Mouse (Mus musculus) large intestine, adult 2 months (tissue): ENCODE results near the gene Bola2. TPM values are rescaled to one million over a fixed set of nuclear protein-coding genes. Genes with fewer than 3 reads are reported as not detected.

Experiments
- DNase-seq: peaks from one replicate; pipeline ENCODE4 v3.0.0-alpha.2; 2012; ENCODE audit warnings: low read depth, low spot score
- WGBS: fragments of 180-500 bp; shearing (Covaris S2); methylation state at CpG from one replicate; pipeline ENCODE4 v1.1.7; 2018; 5-methylcytosine and 5-hydroxymethylcytosine counted together
- polyA plus RNA-seq: library from polyadenylated mRNA; depleted of rRNA; stranded (reverse); fragments of >200 nt; gene quantifications from 2 replicates; pipeline ENCODE4 v1.2.3, GENCODE M21; 2012; rRNA removed

The Bola2 gene
- polyA plus RNA-seq, result 49.0 and 63.3 TPM in 2 replicates

- under 1% methylated on average over 31 of the region's 31 CpGs for WGBS
- DNase-seq, result no peak
Measured at GRCm38 (mm10) chr7:126695210-126695611, at the start of gene Bola2. Gene Bola2 (plus strand): TSS chr7:126695401.

- no peak for DNase-seq
- WGBS, result 54% methylated on average over 5 of the region's 5 CpGs
Measured at GRCm38 (mm10) chr7:126645708-126646107, 49.5 kb upstream of the Bola2 start.

- DNase-seq, result no peak
- 77% methylated on average over 4 of the region's 4 CpGs for WGBS
Measured at GRCm38 (mm10) chr7:126648486-126648885, 46.7 kb upstream of the Bola2 start.

- 1% methylated on average over 57 of the region's 57 CpGs for WGBS
- no peak for DNase-seq
Measured at GRCm38 (mm10) chr7:126649231-126650051, 45.8 kb upstream of the Bola2 start, which contains the start of gene Sgf29. Gene Sgf29 (plus strand): TSS chr7:126649309.

GRCm38 (mm10) chr7:126650852-126651251 is 44.3 kb upstream of the Bola2 start:
- DNase-seq, result no peak
- WGBS, result 35% methylated on average over 2 of the region's 2 CpGs

GRCm38 (mm10) chr7:126653991-126654390 is 41.2 kb upstream of the Bola2 start:
- no peak for DNase-seq
- 62% methylated on average over 2 of the region's 2 CpGs for WGBS

GRCm38 (mm10) chr7:126655695-126656094 is 39.5 kb upstream of the Bola2 start:
- 90% methylated on average over 3 of the region's 3 CpGs for WGBS
- no peak for DNase-seq

GRCm38 (mm10) chr7:126657522-126657921 is 37.7 kb upstream of the Bola2 start:
- WGBS, result 30% methylated on average over 1 of the region's 1 CpGs
- DNase-seq, result no peak

GRCm38 (mm10) chr7:126659771-126660170 is 35.4 kb upstream of the Bola2 start:
- no peak for DNase-seq
- WGBS, result 90% methylated on average over 3 of the region's 3 CpGs

- no peak for DNase-seq
- WGBS, result 36% methylated on average over 8 of the region's 8 CpGs
Measured at GRCm38 (mm10) chr7:126663646-126664045, 31.6 kb upstream of the Bola2 start.

- 25% methylated on average over 3 of the region's 3 CpGs for WGBS
- no peak for DNase-seq
Measured at GRCm38 (mm10) chr7:126665269-126665668, 29.9 kb upstream of the Bola2 start.

- WGBS, result 33% methylated on average over 9 of the region's 9 CpGs
Measured at GRCm38 (mm10) chr7:126667495-126668090, 27.6 kb upstream of the Bola2 start.

GRCm38 (mm10) chr7:126668452-126668851 is 26.7 kb upstream of the Bola2 start:
- WGBS, result 41% methylated on average over 5 of the region's 5 CpGs
- no peak for DNase-seq

More at GRCm38 (mm10) chr7:126667495-126668090, 27.6 kb upstream of the Bola2 start:
- no peak for DNase-seq

- 78% methylated on average over 3 of the region's 3 CpGs for WGBS
- no peak for DNase-seq
Measured at GRCm38 (mm10) chr7:126670152-126670551, 25.0 kb upstream of the Bola2 start.

- no peak for DNase-seq
- 72% methylated on average over 9 of the region's 9 CpGs for WGBS
Measured at GRCm38 (mm10) chr7:126672111-126672510, 23.1 kb upstream of the Bola2 start.

- WGBS, result 66% methylated on average over 8 of the region's 8 CpGs
- DNase-seq, result no peak
Measured at GRCm38 (mm10) chr7:126675104-126675503, 20.1 kb upstream of the Bola2 start.

- WGBS, result 10% methylated on average over 1 of the region's 1 CpGs
- no peak for DNase-seq
Measured at GRCm38 (mm10) chr7:126676207-126676606, 19.0 kb upstream of the Bola2 start, which contains the start of gene Sult1a1. Gene Sult1a1 (minus strand): TSS chr7:126676432.

- WGBS, result 24% methylated on average over 4 of the region's 4 CpGs
- DNase-seq, result no peak
Measured at GRCm38 (mm10) chr7:126676631-126677220, 18.5 kb upstream of the Bola2 start.

- no peak for DNase-seq
- 21% methylated on average over 8 of the region's 8 CpGs for WGBS
Measured at GRCm38 (mm10) chr7:126678545-126679341, 16.5 kb upstream of the Bola2 start.

- no peak for DNase-seq
- 61% methylated on average over 5 of the region's 5 CpGs for WGBS
Measured at GRCm38 (mm10) chr7:126679683-126680082, 15.5 kb upstream of the Bola2 start.
